Mouse (Mus musculus) testis, postnatal 14 days (tissue): ENCODE data around the gene Gm340.

Experiments used
- DNase-seq: peaks from one replicate; pipeline ENCODE4 v3.0.0; 2021; ENCODE audit warnings: low spot score

Gene Gm340

GRCm38 (mm10) chr19:41613325-41614087 lies 31.3 kb downstream of the Gm340 start:
- DNase-seq = no peak

- DNase-seq = no peak
These were observed 33.5 kb downstream of the Gm340 start for GRCm38 (mm10) chr19:41615606-41616224.

- no peak for DNase-seq
These were observed 34.1 kb downstream of the Gm340 start for GRCm38 (mm10) chr19:41616274-41616673.

GRCm38 (mm10) chr19:41617102-41617501 lies 34.9 kb downstream of the Gm340 start:
- DNase-seq = no peak

GRCm38 (mm10) chr19:41618153-41618657 lies 36.0 kb downstream of the Gm340 start:
- no peak for DNase-seq

DNA sequence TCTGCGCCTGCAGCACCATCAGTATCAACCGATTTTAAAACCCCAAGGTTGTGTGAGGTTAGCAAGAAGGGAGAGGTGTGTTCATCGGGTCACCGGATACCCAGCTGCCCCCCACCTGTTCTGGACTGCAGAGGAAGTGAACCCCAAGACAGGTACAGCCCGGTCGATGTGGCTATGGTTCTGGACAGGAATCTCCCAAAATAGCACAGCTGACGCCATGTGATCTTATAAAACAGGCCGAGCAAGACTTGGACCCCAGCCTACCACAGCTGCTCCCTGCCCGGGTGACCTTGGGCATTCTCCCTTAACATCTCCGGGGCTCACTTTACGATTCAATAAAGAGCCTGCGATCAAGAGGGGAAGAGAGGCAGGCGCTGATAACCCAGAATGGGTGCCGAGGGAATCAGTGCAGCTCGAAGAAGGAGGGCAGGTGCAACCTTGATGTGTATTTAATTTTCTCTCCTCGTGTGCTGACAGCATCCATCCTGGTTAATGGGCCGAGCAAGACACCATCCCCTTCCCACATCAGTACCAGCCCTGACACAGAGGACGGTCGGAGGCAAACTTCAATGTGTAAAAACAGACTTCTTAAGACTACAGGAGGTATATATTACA lies 36.7 kb downstream of the Gm340 start:
- no peak for DNase-seq

- DNase-seq = no peak
These were observed 38.4 kb downstream of the Gm340 start for GRCm38 (mm10) chr19:41620366-41621092.

- DNase-seq = no peak
These were observed 46.8 kb downstream of the Gm340 start for GRCm38 (mm10) chr19:41628970-41629369.

GRCm38 (mm10) chr19:41629532-41629931 lies 47.4 kb downstream of the Gm340 start:
- peak; percentile 41 for DNase-seq

GRCm38 (mm10) chr19:41634099-41634498 lies 51.9 kb downstream of the Gm340 start:
- no peak for DNase-seq

DNA sequence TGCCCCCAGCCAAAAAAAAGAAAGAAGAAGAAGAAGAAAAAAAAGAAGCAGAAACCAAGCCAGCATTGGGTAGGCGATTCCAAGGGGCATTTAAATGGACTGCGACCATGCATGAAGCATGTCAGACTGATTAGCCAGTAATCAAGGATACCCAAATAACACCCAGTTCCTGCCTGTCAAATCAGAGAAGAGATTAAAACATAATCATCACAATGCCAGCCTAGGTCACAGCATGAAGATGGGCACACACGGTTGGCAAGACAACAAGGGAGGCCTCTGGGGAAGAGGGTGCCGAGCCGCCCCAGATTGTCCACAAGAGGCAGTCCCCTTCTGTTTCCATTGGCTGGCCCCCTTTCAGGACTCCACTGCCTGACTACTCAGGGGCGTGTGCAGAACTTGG lies 52.8 kb downstream of the Gm340 start:
- no peak for DNase-seq
